Mouse (Mus musculus) heart, adult 2 months (tissue): ENCODE measurements around the gene Kif17.

Experiments
- CTCF ChIP-seq: fragments of 200-600 bp; IDR thresholded peaks from 2 replicates; pipeline ENCODE4 v1.8.1; 2022; ENCODE audit warnings: antibody characterized with exemption, mild to moderate bottlenecking, moderate library complexity
- POLR2A ChIP-seq: fragments of 200-500 bp; IDR thresholded peaks from 2 replicates; pipeline ENCODE4 v1.6.1; 2011; ENCODE audit warnings: mild to moderate bottlenecking, low read depth, low read length, control low read depth; ENCODE audit not compliant: insufficient read depth

DNA sequence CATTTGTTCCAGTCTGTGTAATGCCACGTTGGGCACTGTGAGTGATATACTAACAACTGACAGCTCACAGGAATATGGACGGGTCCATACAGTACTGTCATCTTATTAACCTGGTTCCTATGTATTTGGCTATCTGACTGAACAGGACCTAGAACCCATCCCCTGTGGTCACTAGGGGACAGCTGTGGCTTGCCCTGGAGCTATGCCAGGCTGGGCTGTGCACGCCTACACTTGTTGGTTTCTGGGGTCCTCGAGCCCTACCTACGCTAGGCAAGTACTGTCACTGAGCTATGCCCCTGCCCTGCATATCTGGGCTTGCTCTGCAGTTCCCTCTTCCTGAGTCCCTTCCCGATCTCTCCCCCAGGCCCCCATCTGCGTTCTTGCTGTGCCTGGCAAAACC, 71.3 kb downstream of the Kif17 start:
- no peak for TF ChIP-seq POLR2A
- TF ChIP-seq CTCF, result no peak
